Mouse (Mus musculus): ENCODE results near the gene Dock6.

DNA sequence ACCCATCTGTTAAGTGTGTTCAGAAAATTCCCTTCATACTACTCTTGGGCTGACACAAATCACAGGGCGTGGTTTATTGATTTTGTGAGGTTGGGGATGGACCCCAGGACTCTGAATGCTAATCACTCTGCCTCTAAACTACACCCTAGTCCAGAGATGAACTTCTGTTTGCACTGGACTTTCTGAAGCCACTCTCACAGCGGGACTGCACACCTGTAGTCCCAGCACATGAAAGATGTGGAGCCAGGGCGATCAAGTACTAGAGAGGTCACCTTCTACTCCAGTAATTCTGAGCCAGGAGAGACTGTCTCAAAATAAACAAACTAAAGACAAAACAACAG is 53.5 kb downstream of the Dock6 start:
- no peak for TF ChIP-seq CTCF (IDR thresholded peaks at IDR 0.05; ENCODE audit: control insufficient read depth, insufficient read depth, insufficient read length)
- TF ChIP-seq CEBPB (IDR thresholded peaks at IDR 0.05; ENCODE audit: low read depth) = no peak
